Mouse (Mus musculus) heart, adult 2 months (tissue): Measurements from ENCODE around the gene Herc1. TPM values are rescaled to one million over a fixed set of nuclear protein-coding genes. Genes with fewer than 3 reads are reported as not detected.

Source experiments
- DNase-seq, 2 experiments: peaks; one replicate each; pipeline ENCODE4 v3.0.0; 2021
- H3K27ac ChIP-seq: fragments of 200-600 bp; 2 replicates; pipeline ENCODE4 v1.8.1; 2022
- H3K27me3 ChIP-seq: fragments of 200-500 bp; 2 replicates; pipeline ENCODE4 v1.6.1; 2012; ENCODE audit warnings: mild to moderate bottlenecking, low read length, inconsistent platforms, mixed read lengths; ENCODE audit not compliant: control insufficient read depth, insufficient read depth
- H3K36me3 ChIP-seq: fragments of 200-500 bp; 2 replicates; pipeline ENCODE4 v1.6.1; 2012; ENCODE audit warnings: low read length, inconsistent platforms; ENCODE audit not compliant: control insufficient read depth, insufficient read depth
- H3K4me1 ChIP-seq: fragments of 200-500 bp; 2 replicates; pipeline ENCODE4 v1.6.1; 2011; ENCODE audit warnings: low read length; ENCODE audit not compliant: control insufficient read depth, insufficient read depth
- H3K4me3 ChIP-seq: fragments of 200-600 bp; 2 replicates; pipeline ENCODE4 v1.8.1; 2022
- H3K79me2 ChIP-seq: fragments of 200-500 bp; replicated peaks from 2 replicates; pipeline ENCODE4 v1.6.1; 2012; ENCODE audit warnings: mild to moderate bottlenecking, inconsistent platforms, low read length, moderate library complexity, mixed read lengths; ENCODE audit not compliant: control insufficient read depth, insufficient read depth
- H3K9ac ChIP-seq: fragments of 200-500 bp; 2 replicates; pipeline ENCODE4 v1.6.1; 2012; ENCODE audit warnings: low read depth, mild to moderate bottlenecking, control low read depth, inconsistent platforms, low read length, mixed read lengths
- CTCF ChIP-seq: fragments of 200-600 bp; IDR thresholded peaks from 2 replicates; pipeline ENCODE4 v1.8.1; 2022; ENCODE audit warnings: antibody characterized with exemption, mild to moderate bottlenecking, moderate library complexity
- EP300 ChIP-seq: fragments of 200-500 bp; IDR thresholded peaks from 2 replicates; pipeline ENCODE4 v1.6.1; 2011; ENCODE audit warnings: low read depth, low read length, control low read depth; ENCODE audit not compliant: insufficient read depth
- POLR2A ChIP-seq: fragments of 200-500 bp; IDR thresholded peaks from 2 replicates; pipeline ENCODE4 v1.6.1; 2011; ENCODE audit warnings: mild to moderate bottlenecking, low read depth, low read length, control low read depth; ENCODE audit not compliant: insufficient read depth
- WGBS: fragments of 180-500 bp; shearing (Covaris S2); methylation state at CpG from one replicate; pipeline ENCODE4 v1.1.7; 2018; 5-methylcytosine and 5-hydroxymethylcytosine counted together
- intact Hi-C: fragments of 180-260 bp; cut with DNase I; formaldehyde crosslinking; loops from one replicate; pipeline ENCODE4 v1.15.1; 2025
- polyA plus RNA-seq: library from polyadenylated mRNA; depleted of rRNA; stranded (reverse); fragments of >200 nt; gene quantifications from 2 replicates; pipeline ENCODE4 v1.2.3, GENCODE M21; 2012
- total RNA-seq, 2 experiments: library from RNA; stranded (reverse); gene quantifications; 2 replicates each; pipeline ENCODE4 v1.2.3; 2021

The Herc1 gene
- total and polyA plus RNA-seq, 3 experiments = 11.0 to 35.4 (median 31.4) TPM

GRCm38 (mm10) chr9:66330437-66330836, 19.8 kb upstream of the Herc1 start:
- 45% methylated on average over 3 of the region's 3 CpGs for WGBS
- peak in 1 of 2 experiments; percentile 28 for DNase-seq
- intact Hi-C loops = no loop called here
- Histone ChIP-seq H3K36me3 (no peaks in the 10 kb centered on the region), H3K27ac (peak overlapping the region; percentile 58), H3K4me1 (no peaks in the 10 kb centered on the region), H3K79me2 (no peaks in the 10 kb centered on the region), H3K9ac (no peak overlapping the region), H3K27me3 (no peaks in the 10 kb centered on the region), H3K4me3 (no peak overlapping the region)
- TF ChIP-seq POLR2A = no peak

GRCm38 (mm10) chr9:66331548-66331947, 18.7 kb upstream of the Herc1 start:
- H3K27ac ChIP-seq = no peak overlapping the region
- no peak overlapping the region for H3K9ac ChIP-seq
- 89% methylated on average over 2 of the region's 2 CpGs for WGBS
- no peaks in the 10 kb centered on the region for H3K79me2 ChIP-seq
- DNase-seq = no peak
- H3K4me1 ChIP-seq = no peaks in the 10 kb centered on the region
- TF ChIP-seq EP300 = no peak
- no peak for TF ChIP-seq POLR2A
- no peak for TF ChIP-seq CTCF
- no peaks in the 10 kb centered on the region for H3K27me3 ChIP-seq
- no peaks in the 10 kb centered on the region for H3K36me3 ChIP-seq
- intact Hi-C loops = no loop called here
- H3K4me3 ChIP-seq = no peak overlapping the region

GRCm38 (mm10) chr9:66332393-66332792, 17.9 kb upstream of the Herc1 start:
- TF ChIP-seq CTCF = no peak
- no peak for TF ChIP-seq EP300
- no peak for TF ChIP-seq POLR2A
- intact Hi-C loops = no loop called here
- Histone ChIP-seq H3K27ac (no peak overlapping the region), H3K79me2 (no peaks in the 10 kb centered on the region), H3K36me3 (no peaks in the 10 kb centered on the region), H3K9ac (no peak overlapping the region), H3K4me1 (no peaks in the 10 kb centered on the region), H3K27me3 (no peaks in the 10 kb centered on the region), H3K4me3 (no peak overlapping the region)
- 86% methylated on average over 2 of the region's 2 CpGs for WGBS
- no peak for DNase-seq

DNA sequence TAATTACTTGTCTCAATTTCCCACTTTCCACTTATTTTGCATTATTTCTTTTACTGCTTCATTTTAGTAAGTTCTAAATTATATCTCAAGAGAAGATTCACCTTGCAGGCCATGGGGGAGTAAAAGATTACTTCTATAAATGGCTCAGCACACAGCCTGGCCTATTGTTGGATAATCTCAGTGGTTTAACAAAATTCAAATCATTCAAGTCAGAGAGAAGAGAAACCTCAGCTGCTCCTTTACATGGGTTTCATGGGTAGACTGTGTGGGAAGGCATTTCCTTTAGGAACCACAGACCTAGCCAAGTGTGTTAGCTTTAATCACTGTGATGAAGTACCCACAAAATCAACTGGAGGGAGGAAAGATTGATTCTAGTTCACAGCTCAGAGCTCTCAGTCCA, 13.0 kb upstream of the Herc1 start:
- Histone ChIP-seq H3K27ac (no peak overlapping the region), H3K36me3 (no peaks in the 10 kb centered on the region), H3K79me2 (no peaks in the 10 kb centered on the region), H3K27me3 (no peaks in the 10 kb centered on the region), H3K4me1 (no peaks in the 10 kb centered on the region), H3K9ac (no peak overlapping the region), H3K4me3 (no peak overlapping the region)
- TF ChIP-seq EP300 (no peak), CTCF (no peak), POLR2A (no peak)
- DNase-seq = no peak
- intact Hi-C loops = no loop called here

DNA sequence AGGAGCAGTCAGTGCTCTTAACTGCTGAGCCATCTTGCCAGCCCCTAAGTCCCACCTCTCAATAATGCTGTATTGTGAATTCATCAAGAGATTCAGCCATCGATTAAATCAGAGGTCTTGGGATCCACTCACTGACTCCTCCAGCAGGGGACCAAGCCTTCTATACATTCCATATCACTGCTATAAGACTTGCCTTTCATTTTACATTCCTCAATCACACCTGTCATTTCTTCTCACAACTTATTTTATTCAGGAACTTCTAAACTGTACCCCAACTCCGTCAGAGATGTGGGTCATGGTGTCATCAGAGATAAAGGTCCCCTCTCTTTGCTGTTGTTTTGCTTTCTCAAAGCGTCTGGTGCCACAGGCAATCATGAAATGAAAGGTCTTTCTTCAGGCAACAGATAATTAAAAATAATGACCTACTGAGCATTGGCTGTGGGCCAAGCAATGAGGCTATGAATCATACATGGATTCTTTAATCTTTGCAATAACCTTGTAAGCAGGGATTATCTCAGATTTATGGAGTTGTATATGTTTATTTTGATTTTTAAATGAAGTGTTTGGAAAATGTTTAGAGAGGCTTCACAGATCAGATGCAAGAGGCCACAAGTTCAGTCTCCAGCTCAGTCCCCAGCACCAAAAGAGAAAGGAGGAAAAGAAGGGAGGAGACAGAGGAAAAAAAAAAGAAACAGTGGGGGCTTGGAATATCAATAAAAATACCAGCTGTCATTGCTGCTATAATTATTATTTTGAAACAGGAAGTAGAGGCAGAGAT, 12.1 kb upstream of the Herc1 start:
- H3K27me3 ChIP-seq = no peaks in the 10 kb centered on the region
- H3K4me1 ChIP-seq = no peaks in the 10 kb centered on the region
- intact Hi-C loops = no loop called here
- no peak for DNase-seq
- H3K4me3 ChIP-seq = no peak overlapping the region
- H3K27ac ChIP-seq = no peak overlapping the region
- no peaks in the 10 kb centered on the region for H3K79me2 ChIP-seq
- no peak for TF ChIP-seq EP300
- no peak for TF ChIP-seq CTCF
- 48% methylated on average over 3 of the region's 3 CpGs for WGBS
- H3K9ac ChIP-seq = no peak overlapping the region
- no peaks in the 10 kb centered on the region for H3K36me3 ChIP-seq

DNA sequence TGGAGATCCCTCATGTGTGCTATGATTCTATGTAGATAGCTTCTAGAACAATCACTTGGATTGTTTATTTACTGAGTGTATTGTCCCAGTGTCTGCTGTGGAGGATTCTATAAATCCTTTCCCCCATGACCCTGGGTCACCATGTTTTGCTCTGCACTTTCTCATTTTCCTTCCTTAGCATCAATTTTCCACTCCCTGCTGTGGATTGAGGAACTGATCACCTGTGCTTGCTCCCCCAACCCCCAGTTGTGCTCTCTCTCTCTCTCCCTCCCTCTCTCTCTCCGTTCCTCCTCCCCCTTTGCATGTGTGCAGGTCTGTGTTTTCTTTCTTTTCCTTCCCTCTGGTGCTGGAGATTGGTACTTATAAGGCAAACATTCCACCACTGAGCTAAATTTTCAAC, 10.5 kb upstream of the Herc1 start:
- H3K27ac ChIP-seq = no peak overlapping the region
- H3K9ac ChIP-seq = no peak overlapping the region
- WGBS = 62% methylated on average over 1 of the region's 1 CpGs
- no peak for DNase-seq
- H3K27me3 ChIP-seq = no peaks in the 10 kb centered on the region
- no peaks in the 10 kb centered on the region for H3K36me3 ChIP-seq
- no peaks in the 10 kb centered on the region for H3K79me2 ChIP-seq
- intact Hi-C loops = no loop called here
- H3K4me3 ChIP-seq = no peak overlapping the region
- no peak for TF ChIP-seq EP300
- TF ChIP-seq CTCF = no peak
- TF ChIP-seq POLR2A = no peak
- H3K4me1 ChIP-seq = no peaks in the 10 kb centered on the region
